Mouse (Mus musculus): Measurements from ENCODE around the gene Olfr1336.
"Not testable (repeated sequence)": the region's sequence is repeated elsewhere in the genome, so short reads cannot be mapped to it uniquely, and the experiment has no call there.

Olfr1336 gene

DNA sequence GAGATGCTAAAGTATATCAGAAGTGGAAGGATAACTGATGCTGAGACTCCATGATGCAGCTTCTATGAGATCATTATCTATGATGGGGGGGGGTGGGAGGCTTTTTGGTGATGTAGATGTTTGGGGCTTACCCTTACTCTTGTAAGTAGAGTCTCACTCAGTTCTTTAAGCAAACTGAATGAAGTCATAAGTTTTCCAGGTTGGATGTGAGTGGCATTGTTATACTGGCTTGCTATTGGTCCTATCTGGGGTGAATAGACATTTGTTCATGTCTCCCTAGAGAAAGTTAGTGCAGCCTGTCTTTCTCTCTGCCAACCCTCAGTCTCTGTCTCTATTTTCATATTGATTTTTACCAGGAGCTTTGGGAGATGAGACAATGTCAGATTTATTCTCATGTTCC lies at the start of gene Olfr1336:
Gene Olfr1336 (plus strand): TSS at position 301 of the 400 bp plus-strand sequence.
- in situ Hi-C loops (cut with MboI; ENCODE audit: low pct_unique_long_range_greater_than_20kb in 1 of 2, low sequenced_read_pairs in 2 of 2, unreplicated experiment in 1 of 2), result no loop called here

- in situ Hi-C loops (cut with MboI; ENCODE audit: low pct_unique_long_range_greater_than_20kb in 1 of 2, low sequenced_read_pairs in 2 of 2, unreplicated experiment in 1 of 2), result loop anchor here in 1 of 2 experiments (10.0 kb wide), 1 partner anchor 55 kb away; no protein-coding TSS in a partner anchor
Observed at GRCm38 (mm10) chr7:6410043-6410442, 45.9 kb upstream of the Olfr1336 start, which contains the start of gene Gm20715. Gene Gm20715 (plus strand): TSS chr7:6410277.

GRCm38 (mm10) chr7:6414626-6415441 lies 41.1 kb upstream of the Olfr1336 start:
- in situ Hi-C loops (cut with MboI; ENCODE audit: low pct_unique_long_range_greater_than_20kb in 1 of 2, low sequenced_read_pairs in 2 of 2, unreplicated experiment in 1 of 2), result loop anchor here in 1 of 2 experiments (10.0 kb wide), 1 partner anchor 60 kb away; no protein-coding TSS in a partner anchor

- in situ Hi-C loops (cut with MboI; ENCODE audit: low pct_unique_long_range_greater_than_20kb in 1 of 2, low sequenced_read_pairs in 2 of 2, unreplicated experiment in 1 of 2), result loop anchor here in 1 of 2 experiments (10.0 kb wide), 1 partner anchor 61 kb away; no protein-coding TSS in a partner anchor
Observed at GRCm38 (mm10) chr7:6415442-6415787, 40.6 kb upstream of the Olfr1336 start.

GRCm38 (mm10) chr7:6419894-6420293 lies 36.1 kb upstream of the Olfr1336 start:
- in situ Hi-C loops (cut with MboI; ENCODE audit: low pct_unique_long_range_greater_than_20kb in 1 of 2, low sequenced_read_pairs in 2 of 2, unreplicated experiment in 1 of 2), result loop anchor here (10.0 kb wide), 1 partner anchor 65 kb away; no protein-coding TSS in a partner anchor

GRCm38 (mm10) chr7:6429381-6429780 lies 26.6 kb upstream of the Olfr1336 start:
- in situ Hi-C loops (cut with MboI; ENCODE audit: low pct_unique_long_range_greater_than_20kb in 1 of 2, low sequenced_read_pairs in 2 of 2, unreplicated experiment in 1 of 2), result loop anchor here (10.0 to 25.0 kb wide), 4 partner anchors 75 to 508 kb away; partner anchors contain the start of gene Zim1 (in 1 of the 2)

- in situ Hi-C loops (cut with MboI; ENCODE audit: low pct_unique_long_range_greater_than_20kb in 1 of 2, low sequenced_read_pairs in 2 of 2, unreplicated experiment in 1 of 2), result loop anchor here (5.0 to 25.0 kb wide), 5 partner anchors 73 to 507 kb away; partner anchors contain the start of genes Olfr1349 (in 1 of the 2) and Zim1 (in 1 of the 2)
Observed at GRCm38 (mm10) chr7:6430342-6430741, 25.6 kb upstream of the Olfr1336 start.

- in situ Hi-C loops (cut with MboI; ENCODE audit: low pct_unique_long_range_greater_than_20kb in 1 of 2, low sequenced_read_pairs in 2 of 2, unreplicated experiment in 1 of 2), result loop anchor here (10.0 to 25.0 kb wide), 4 partner anchors 86 to 499 kb away; partner anchors contain the start of genes Olfr1349 (in 1 of the 2) and Zim1 (in 1 of the 2)
Observed at GRCm38 (mm10) chr7:6438388-6438787, 17.6 kb upstream of the Olfr1336 start, which contains the start of gene Olfr1344. Gene Olfr1344 (plus strand): TSS chr7:6438688.

- in situ Hi-C loops (cut with MboI; ENCODE audit: low pct_unique_long_range_greater_than_20kb in 1 of 2, low sequenced_read_pairs in 2 of 2, unreplicated experiment in 1 of 2), result loop anchor here (25.0 kb wide), 3 partner anchors 96 to 496 kb away; partner anchors contain the start of gene Zim1 (in 1 of the 2)
Observed at GRCm38 (mm10) chr7:6441173-6441572, 14.8 kb upstream of the Olfr1336 start.

GRCm38 (mm10) chr7:6447771-6448170 lies 8.2 kb upstream of the Olfr1336 start:
- in situ Hi-C loops (cut with MboI; ENCODE audit: low pct_unique_long_range_greater_than_20kb in 1 of 2, low sequenced_read_pairs in 2 of 2, unreplicated experiment in 1 of 2), result loop anchor here (25.0 kb wide), 3 partner anchors 90 to 490 kb away; partner anchors contain the start of gene Zim1 (in 1 of the 2)

GRCm38 (mm10) chr7:6456399-6456798 lies 431 bp downstream of the Olfr1336 start:
- in situ Hi-C loops (cut with MboI; ENCODE audit: low pct_unique_long_range_greater_than_20kb in 1 of 2, low sequenced_read_pairs in 2 of 2, unreplicated experiment in 1 of 2), result no loop called here

- in situ Hi-C loops (cut with MboI; ENCODE audit: low pct_unique_long_range_greater_than_20kb in 1 of 2, low sequenced_read_pairs in 2 of 2, unreplicated experiment in 1 of 2), result no loop called here
Observed at GRCm38 (mm10) chr7:6466951-6467350, 11.0 kb downstream of the Olfr1336 start, which contains the start of gene Olfr1346. Gene Olfr1346 (plus strand): TSS chr7:6467101.

DNA sequence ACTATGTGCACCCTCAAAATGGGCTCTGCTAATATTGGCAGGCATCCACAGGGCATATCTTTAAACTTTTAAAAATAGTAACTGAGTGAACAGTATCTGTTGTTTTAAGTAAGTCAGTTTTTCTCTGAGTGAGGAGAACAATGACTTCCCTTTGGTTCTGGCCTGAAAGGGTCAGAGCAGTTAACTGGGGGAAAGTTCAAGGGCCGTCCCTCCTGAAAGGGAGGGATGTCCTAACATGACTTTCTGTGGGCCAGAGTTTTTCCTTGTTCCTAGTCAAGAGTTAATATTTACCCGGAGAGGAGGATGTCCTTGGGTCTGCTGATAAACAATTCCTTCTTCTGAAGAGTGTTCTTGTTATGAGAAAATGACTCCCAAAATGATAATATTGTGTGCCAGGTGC lies 21.7 kb downstream of the Olfr1336 start:
- in situ Hi-C loops (cut with MboI; ENCODE audit: low pct_unique_long_range_greater_than_20kb in 1 of 2, low sequenced_read_pairs in 2 of 2, unreplicated experiment in 1 of 2), result not testable (repeated sequence)

GRCm38 (mm10) chr7:6486841-6487240 lies 30.9 kb downstream of the Olfr1336 start, which contains the start of gene Olfr5:
Gene Olfr5 (minus strand): TSS chr7:6486941.
- in situ Hi-C loops (cut with MboI; ENCODE audit: low pct_unique_long_range_greater_than_20kb in 1 of 2, low sequenced_read_pairs in 2 of 2, unreplicated experiment in 1 of 2), result loop anchor here in 1 of 2 experiments (10.0 kb wide), 1 partner anchor 58 kb away; no protein-coding TSS in a partner anchor

DNA sequence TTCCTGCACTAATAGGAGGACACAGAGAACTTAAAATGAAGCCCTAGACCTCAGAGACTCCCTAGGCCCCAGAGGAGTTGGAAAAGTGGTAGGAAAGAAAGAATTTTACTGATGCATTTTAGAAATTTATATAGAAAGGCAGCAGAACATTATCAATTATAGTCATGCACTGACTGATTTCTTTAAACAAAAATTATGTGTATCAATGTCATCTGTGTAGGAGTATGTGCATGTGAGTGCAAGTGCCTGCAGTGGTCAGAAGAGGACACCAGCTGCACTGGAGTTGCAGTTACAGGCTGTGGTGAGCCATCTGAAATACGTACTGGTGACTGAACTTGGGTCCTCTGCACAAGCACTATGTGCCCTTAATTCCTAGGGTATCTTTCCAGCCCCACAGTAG lies 43.7 kb downstream of the Olfr1336 start, which contains the start of gene Olfr1347:
Gene Olfr1347 (minus strand): TSS at position 101 of the 400 bp plus-strand sequence.
- in situ Hi-C loops (cut with MboI; ENCODE audit: low pct_unique_long_range_greater_than_20kb in 1 of 2, low sequenced_read_pairs in 2 of 2, unreplicated experiment in 1 of 2), result no loop called here

DNA sequence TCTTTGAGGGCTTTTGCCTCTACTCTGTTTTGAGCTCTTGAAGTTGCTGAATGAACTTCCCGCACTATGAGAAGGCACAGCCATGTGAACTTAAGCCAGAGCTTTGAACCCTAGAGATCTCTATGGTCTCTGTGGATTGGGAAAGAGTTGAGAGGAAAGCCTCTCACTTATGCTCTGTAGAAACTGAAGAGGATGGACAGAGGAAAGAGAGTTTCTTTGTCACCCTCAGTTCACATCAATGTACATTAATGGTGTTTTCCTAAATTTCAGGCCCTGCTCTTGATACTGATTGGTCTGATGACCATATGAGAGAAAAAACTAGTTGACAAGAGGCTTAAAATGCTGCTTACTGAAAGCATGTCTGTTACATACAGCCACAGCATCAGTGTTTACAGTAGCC lies 52.7 kb downstream of the Olfr1336 start, which contains the start of gene Olfr1348:
Gene Olfr1348 (minus strand): TSS at position 101 of the 400 bp plus-strand sequence.
- in situ Hi-C loops (cut with MboI; ENCODE audit: low pct_unique_long_range_greater_than_20kb in 1 of 2, low sequenced_read_pairs in 2 of 2, unreplicated experiment in 1 of 2), result no loop called here
